Mouse (Mus musculus) mouse embryonic stem cell (cell line): ENCODE data around the gene Eif4b.

Experiments
- in situ Hi-C, 2 experiments: fragments of 300-500 bp; cut with MboI; formaldehyde crosslinking; loops; 1 replicate in 1 of 2; 3 replicates in 1 of 2; pipeline ENCODE4 v1.14.3; 2019 to 2020; ENCODE audit warnings: low sequenced_read_pairs in 2 of 2, low pct_unique_long_range_greater_than_20kb in 1 of 2, mixed read lengths in 1 of 2; ENCODE audit not compliant: unreplicated experiment in 1 of 2

The Eif4b gene

DNA sequence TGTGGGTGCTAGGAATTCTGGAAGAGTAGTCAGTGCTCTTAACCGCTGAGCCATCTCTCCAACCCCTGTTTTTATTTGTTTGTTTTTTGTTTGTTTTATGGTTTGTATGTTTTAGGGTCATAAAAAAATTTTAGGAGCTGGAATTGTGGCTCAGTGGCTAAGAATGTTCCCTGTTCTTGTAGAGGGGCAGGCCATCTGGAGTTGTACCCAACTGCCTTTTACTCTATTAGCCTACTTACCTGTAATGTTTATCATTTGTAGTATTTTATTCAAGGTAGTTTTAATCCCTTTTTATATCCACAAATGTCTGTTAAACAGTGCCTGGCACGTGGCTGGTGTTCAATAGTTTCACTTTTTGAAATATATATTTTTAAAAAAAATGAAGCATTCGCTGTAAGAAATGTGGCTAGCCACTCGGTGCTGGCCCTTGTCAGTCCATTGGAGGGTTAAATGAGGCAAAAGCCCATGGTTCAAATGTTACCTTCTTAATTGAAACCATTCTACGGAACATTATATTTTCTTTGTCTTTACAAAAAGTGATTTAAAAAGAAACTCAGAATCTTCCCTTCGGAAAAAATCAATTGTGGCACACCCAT, 512 bp upstream of the Eif4b start:
- in situ Hi-C loops, result loop anchor here in 1 of 2 experiments (5.0 to 25.0 kb wide), 2 partner anchors 86 to 736 kb away; no protein-coding TSS in a partner anchor

DNA sequence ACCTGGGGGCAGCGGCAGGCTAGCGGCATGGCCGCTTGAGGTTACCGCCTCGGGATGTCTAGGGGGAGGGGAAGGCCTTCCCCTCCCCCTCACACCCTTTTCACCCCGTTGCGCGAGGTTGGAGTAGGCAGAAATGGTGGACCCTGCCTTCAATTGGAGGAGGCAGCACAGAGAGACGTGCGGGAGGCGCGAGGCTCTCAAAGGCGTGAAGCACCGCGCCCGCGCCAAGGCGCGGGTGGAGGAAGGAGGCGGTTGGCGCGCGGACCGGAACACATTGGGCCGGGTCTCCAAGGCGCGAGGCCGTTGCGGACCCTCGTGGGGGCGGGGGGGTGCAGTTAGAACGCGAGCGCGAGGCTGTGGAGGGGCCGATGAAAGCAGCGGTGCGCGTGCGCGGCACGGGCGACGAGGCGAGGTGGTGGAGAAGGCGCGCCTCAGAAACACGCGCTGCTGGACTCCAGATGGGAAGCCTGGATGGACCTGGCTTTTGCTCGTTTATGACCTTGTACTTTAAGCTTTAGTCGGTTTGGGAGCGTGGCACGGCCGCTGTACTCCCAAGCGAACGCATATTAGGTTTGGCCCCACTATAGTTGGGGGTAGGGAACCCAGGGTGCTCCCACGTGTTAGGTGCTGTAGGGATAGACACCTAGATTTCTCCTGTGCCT, 628 bp downstream of the Eif4b start:
- in situ Hi-C loops, result loop anchor here in 1 of 2 experiments (5.0 to 25.0 kb wide), 2 partner anchors 87 to 737 kb away; no protein-coding TSS in a partner anchor

DNA sequence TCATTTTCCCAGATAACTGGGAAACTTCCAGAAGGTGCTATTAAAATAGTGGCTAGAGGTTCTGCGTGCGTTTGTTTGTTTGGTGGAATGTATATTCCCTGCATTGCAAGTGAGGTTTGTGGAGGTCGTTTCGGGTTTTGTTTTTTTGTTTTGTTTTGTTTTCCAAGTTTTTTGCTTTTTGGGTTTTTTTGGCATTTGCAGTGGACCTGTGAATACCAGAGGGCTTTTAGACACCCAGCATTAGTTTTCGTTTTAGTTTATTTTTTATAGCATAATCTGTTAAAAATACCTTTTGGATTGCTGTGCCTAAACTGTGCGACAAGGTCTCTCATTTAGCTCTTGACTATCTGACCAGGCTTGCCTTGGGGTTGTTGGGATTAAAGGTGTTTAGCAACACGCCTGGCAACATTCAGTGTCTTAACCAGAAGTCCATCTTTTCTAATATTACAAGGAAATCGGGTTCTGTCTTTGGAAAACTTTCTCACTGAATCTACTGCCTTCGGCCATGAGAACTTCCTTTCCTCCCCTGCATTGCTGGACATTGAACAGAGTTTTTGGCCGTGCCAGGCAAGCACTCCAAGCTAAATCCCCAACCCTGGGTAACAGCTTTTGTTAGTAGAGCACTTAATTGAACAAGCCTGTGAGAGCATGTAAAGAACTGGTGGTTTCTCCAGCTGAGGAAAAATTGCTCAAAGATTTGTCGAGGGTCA, 1.5 kb downstream of the Eif4b start:
- in situ Hi-C loops, result loop anchor here in 1 of 2 experiments (5.0 to 25.0 kb wide), 3 partner anchors 88 to 738 kb away; no protein-coding TSS in a partner anchor

DNA sequence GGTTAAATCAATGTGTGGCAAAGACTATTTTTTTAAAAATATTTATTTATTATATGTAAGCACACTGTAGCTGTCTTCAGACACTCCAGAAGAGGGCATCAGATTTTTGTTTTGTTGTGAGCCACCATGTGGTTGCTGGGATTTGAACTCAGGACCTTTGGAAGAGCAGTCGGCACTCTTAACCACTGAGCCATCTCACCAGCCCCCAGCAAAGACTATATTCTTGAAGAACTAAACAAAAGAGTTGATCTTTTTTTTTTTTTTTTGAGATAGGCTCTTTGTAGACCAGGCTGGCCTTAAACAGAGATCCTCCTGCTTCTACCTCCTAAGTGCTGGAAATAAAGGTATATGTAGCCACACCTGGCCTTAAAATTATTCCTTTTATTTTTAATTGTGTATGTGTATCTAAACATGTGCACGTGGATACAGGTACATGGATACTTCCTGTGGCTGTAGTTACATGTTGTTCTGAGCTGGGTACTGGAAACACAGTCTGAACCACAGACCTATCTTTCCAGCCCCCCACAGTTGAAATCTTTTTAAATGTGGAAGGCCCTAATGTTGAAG, 3.6 kb downstream of the Eif4b start:
- in situ Hi-C loops, result loop anchor here in 1 of 2 experiments (25.0 kb wide), 1 partner anchor 410 kb away; no protein-coding TSS in a partner anchor

DNA sequence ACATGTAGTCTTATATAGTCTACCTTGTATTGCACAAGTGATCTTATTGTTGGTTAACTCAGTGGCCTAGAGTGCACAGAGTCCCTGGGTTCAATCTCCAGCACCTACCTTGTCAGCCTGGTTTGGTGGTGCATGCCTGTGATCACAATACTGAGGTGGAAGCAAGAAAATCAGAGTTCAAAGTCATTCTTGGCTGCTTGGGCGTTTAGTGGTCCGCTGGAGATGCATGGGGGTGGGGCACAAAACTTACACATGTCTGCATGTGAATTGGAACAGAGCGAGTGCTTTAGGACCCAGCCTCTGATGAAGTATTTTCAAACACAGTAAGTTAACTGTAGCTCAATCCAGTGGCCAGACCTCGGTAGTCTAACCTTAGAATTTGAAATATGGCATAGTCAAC, 5.6 kb downstream of the Eif4b start:
- in situ Hi-C loops, result loop anchor here in 1 of 2 experiments (25.0 kb wide), 1 partner anchor 408 kb away; no protein-coding TSS in a partner anchor

DNA sequence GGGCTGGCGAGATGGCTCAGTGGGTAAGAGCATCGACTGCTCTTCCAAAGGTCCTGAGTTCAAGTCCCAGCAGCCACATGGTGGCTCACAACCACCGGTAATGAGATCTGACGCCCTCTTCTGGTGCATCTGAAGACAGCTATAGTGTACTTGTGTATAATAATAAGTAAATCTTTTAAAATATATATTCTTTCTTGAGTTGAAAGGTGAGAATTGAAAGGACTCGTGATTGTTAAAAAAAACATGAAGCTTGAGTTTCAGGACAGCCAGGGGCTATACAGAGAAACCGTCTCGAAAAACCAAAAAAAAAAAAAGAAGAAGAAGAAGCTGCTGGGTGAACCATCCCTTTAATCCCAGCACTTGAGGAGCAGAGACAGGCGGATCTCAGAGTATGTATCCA, 6.4 kb downstream of the Eif4b start:
- in situ Hi-C loops, result loop anchor here (10.0 to 25.0 kb wide), 3 partner anchors 235 to 425 kb away; partner anchors contain the start of gene Gm10337 (in 1 of the 2)

DNA sequence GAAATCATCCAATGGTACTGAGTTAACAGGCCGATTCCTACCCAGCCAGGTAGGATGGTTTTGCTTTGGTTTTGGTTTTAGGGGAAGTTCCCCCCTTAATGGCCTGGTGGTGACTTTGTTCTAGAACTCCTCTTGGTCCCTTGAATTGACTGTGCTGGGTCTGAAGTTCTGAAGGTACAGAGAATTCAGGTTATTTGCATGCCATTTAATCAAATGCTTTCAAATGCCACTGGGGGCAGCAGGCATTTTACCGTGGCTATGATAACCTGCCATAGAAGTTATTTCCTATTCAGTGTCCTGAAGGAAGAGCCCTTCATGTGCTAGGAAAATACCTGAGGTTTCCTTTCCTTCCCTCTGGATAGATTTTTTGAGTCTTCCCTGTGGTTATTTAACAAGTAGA, 6.9 kb downstream of the Eif4b start:
- in situ Hi-C loops, result loop anchor here (10.0 to 25.0 kb wide), 3 partner anchors 234 to 424 kb away; partner anchors contain the start of gene Gm10337 (in 1 of the 2)

DNA sequence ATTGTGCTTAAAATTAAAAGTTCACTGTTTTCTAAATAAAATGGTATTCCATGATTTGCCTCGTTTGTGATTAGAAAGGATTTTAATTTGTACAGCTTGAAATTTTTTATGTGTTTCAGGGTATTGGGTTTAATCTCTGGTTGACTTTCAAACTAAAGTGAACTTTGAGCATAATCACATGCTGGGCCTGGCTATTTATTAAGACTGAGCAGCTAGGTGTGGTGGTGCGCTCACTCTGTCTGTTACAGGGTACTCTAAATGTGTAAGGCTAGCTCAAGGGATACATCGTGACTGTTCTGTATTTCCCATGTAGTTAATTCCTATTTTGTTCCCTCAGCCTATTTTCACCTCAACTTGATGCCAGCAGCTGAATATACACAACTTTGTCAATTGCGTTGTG, 8.6 kb downstream of the Eif4b start:
- in situ Hi-C loops, result loop anchor here (10.0 to 25.0 kb wide), 3 partner anchors 233 to 423 kb away; partner anchors contain the start of gene Gm10337 (in 1 of the 2)

DNA sequence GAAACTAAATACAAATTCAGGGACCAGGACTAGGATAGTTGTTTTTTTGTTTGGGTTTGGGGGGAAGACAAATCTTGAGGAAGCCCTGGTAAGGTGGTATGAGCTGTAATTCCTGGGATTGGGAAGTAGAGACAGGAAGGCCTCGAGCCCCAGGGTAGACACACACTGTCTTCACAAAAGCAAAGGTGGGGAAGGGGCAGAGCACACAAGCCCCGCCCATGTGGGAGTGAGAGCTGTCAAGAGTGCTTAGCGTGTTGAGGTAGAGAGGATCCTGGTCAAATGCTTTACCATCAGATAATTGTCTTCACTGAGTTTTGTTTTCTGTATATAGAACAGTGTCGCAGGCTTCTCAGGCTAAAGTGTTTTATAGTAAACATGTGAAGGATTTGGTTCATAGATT, 9.5 kb downstream of the Eif4b start:
- in situ Hi-C loops, result loop anchor here (10.0 to 25.0 kb wide), 3 partner anchors 232 to 422 kb away; partner anchors contain the start of gene Gm10337 (in 1 of the 2)

DNA sequence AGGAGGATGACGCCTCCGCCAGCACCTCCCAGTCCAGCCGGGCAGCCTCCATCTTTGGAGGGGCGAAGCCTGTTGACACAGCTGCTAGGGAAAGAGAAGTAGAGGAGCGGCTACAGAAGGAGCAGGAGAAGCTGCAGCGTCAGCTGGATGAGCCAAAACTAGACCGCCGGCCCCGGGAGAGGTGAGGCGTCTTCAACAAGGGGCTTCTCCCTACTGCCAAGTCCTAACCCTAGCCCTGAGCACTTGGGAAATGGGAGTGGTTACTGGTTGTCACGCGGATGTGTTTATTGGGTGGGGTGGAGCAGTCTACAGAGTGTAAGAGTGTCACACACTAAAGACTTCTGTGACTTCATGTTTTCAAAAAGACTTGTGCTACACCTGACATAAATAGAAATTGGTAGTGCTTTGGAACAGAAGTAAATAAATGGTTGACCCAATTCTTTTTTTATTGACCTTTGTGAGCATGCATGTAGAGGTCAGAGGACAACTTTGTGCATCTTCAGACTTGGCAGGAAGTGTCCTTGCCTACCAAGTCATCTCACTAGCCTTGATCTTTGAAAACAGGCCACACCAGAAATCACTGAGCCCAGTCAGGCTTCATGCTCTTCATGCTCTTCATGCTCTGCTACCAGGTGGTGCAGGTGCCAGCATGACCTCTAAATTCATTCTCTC, 16.5 kb downstream of the Eif4b start:
- in situ Hi-C loops, result loop anchor here (10.0 to 25.0 kb wide), 3 partner anchors 225 to 415 kb away; partner anchors contain the start of gene Gm10337 (in 1 of the 2)

DNA sequence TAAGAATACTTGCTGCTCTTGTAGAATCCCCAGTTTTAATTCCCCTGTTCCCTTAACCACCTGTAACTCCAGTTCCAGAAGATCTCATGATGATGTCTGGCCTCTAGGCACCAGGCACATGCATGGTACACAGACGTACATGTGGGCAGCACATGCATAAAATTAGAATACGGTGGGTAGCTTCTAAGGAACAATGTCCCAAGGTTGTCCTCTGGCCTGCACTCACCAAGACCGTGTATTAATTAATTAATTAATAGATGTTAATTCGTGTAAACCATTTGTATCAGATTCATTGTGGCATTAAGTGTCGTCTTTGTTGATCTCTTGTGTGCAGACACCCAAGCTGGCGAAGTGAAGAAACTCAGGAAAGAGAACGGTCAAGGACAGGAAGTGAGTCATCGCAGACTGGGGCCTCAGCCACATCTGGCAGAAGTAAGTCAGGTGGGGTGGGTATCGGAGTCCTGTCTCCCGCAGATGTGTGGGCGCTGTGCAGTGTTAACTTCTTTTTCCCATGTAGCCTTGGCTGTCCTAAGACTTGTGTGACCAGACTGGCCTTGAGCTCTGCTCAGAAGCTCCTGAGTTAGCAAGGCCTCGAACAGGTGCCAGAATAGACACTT, 17.6 kb downstream of the Eif4b start:
- in situ Hi-C loops, result loop anchor here in 1 of 2 experiments (25.0 kb wide), 1 partner anchor 396 kb away; no protein-coding TSS in a partner anchor

DNA sequence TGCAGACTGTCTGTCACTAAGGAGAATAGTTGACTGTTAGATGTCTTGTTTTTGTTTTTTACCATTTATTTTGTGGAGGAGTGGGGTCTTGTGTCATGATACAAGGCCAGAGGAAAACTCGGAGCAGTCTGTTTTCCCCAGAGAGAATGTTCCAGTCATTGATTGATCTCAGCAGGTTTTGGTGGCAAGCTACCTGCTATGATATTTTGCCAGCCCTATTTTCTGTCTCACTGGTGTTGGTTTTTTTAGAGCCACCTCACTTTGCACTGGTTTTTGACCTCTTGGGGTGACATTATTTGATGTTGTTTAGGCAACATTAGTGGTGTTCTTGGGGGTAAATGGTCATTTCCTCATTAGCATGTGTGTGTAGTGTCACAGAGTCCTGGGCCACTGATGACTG, 18.1 kb downstream of the Eif4b start:
- in situ Hi-C loops, result loop anchor here in 1 of 2 experiments (25.0 kb wide), 1 partner anchor 396 kb away; no protein-coding TSS in a partner anchor

DNA sequence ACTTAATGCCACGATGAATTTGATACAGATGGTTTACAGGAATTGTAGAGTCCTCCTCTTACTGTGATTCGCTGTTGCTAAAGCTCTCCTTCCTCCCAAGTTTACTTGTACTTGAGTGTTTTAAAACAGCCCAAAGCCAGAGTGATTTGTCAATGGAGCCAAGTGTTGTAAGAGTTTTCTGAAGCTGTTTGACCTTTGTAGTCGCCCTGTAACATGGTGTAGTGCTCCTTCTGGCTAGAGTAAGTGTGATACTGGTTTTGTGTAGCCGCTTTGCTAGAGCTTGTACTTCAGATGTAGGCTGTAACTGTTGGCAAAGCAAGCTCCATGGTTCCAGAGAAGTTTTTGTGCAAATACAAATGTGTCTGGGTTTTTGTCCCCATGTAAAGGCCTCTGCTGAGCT, 18.6 kb downstream of the Eif4b start:
- in situ Hi-C loops, result loop anchor here in 1 of 2 experiments (25.0 kb wide), 1 partner anchor 395 kb away; no protein-coding TSS in a partner anchor

DNA sequence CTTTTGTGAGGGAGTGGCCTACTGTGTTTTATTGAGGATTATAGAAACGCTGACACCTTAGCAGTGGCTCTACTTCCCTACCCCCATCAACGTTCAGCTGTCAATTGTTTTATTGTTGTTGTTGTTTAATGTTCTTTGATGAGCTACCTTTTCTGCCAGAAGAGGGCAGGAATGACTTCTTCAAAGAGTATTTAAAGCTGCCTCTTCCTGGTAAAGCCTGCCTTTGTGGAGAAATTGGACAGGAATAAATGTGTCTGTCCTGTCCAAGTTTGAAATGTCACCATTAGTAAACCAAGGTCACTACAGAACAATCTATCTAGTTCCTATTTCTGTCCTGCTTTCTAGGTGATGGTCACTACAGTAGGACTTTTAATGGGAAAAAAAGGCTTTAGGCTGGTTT, 20.6 kb downstream of the Eif4b start:
- in situ Hi-C loops, result loop anchor here in 1 of 2 experiments (25.0 kb wide), 1 partner anchor 393 kb away; no protein-coding TSS in a partner anchor

DNA sequence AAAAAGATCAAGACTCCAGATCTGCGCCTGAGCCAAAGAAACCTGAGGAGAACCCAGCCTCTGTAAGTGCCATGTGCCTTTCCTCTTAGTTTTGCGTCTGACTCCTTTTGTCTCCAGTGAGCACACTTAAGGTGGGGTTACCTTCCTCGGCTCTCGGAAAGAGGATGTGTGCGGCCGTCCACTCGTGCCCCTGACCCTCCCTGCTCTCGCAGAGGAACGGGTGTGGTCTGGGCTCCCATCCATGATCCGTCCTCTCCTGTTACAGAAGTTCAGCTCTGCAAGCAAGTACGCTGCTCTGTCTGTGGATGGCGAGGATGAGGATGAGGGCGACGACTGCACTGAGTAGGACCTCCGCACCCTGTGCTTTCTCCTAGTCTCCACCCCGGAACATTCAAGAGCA, 21.4 kb downstream of the Eif4b start:
- in situ Hi-C loops, result loop anchor here in 1 of 2 experiments (25.0 kb wide), 1 partner anchor 392 kb away; no protein-coding TSS in a partner anchor

DNA sequence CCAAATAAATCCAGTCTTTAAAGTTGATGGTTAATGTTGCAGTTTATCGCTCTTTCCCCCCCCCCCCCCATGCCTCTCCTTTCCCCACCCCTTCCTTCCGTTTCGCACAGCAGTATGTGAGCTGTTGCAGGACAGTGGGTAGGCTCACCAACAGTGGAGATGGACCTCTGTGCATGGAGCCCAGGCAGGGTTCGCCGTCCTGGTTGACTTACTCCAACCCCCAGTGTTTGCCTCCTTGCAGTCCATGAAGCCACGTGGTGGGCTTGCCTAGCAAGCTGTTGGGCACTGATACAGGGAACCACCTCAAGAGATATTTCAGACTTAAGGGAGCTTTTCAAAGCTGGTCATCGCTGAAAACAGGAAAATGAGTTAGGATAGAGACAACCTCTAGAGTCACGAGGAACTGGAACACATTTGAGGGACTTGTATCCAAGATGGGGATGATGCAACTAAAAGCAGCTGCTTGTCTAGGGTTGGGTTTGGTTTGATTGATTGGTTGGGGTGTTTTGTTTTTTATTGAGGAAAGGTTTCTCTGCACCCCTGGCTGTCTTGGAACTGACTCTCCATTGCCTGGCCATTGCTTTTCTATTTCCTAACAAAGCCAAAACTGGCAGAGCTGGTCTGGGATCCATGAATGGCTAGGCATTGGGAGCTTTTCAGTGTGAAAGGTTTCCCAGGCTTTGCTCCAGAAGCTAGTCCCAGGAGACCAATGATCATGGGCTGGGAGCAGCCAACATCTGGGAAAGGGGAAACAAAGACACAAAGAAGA, 23.8 kb downstream of the Eif4b start:
- in situ Hi-C loops, result loop anchor here in 1 of 2 experiments (25.0 kb wide), 1 partner anchor 390 kb away; no protein-coding TSS in a partner anchor
